Mouse (Mus musculus) adrenal gland, postnatal 4 days (tissue): ENCODE measurements around the gene Ssmem1. TPM values are rescaled to one million over a fixed set of nuclear protein-coding genes. Genes with fewer than 3 reads are reported as not detected.

Experiments
- DNase-seq, 2 experiments: peaks; one replicate each; pipeline ENCODE4 v3.0.0; 2021 to 2022; ENCODE audit warnings: low spot score in 2 of 2, mixed read lengths in 2 of 2
- total RNA-seq, 2 experiments: library from RNA; stranded (reverse); gene quantifications; 2 replicates each; pipeline ENCODE4 v1.2.3; 2021

The Ssmem1 gene
- total RNA-seq, 2 experiments from 2014 or later, result 0.45 to 0.59 TPM

DNA sequence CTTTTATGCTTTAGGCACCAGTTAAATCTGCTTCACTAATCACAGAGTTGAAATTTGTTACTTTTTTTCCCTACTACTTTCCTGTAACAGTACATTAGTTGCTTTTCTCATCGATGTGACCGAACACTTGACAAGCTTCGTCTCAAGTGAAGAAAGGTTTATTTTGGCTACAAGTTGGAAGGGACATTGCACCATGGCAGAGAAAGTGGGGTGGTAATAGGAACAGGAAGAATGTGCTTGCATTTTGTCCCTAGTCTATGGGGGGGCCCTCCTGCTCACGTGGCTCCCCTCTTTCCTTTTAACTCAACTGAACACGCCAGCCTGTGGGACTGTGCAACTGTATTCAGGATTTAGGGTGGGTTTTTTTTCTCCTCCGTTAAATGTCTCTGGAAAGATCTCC, 43.0 kb downstream of the Ssmem1 start:
- DNase-seq, result no peak

DNA sequence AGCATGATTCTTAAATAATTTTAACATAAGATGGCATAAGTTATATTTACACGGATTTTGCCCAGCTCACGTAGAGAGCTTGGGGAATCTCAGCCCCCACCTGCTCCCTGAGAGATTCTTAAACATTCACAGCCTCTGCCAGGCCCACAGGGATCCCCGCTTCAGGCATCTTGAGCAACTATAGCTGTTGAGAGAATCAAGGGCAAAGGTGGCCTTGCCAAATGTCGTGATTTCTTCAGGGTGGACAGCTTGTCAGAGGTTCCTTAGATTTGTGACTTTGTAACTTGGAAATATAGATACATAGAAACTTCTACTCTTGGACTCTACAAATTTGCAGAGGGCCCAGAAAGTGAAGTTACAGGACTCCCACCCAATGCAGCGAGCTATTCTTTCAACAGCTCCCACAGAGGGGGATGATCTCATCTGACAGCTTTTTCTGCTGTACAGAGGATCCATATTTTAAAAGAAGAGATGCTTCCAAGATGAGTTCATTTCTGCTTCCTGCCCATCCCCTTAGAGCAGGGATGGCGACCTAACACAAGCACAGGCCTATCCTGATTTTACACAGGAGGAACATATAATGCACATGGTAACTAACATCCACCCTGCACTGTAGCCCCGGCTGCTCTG, 43.8 kb downstream of the Ssmem1 start:
- no peak for DNase-seq

DNA sequence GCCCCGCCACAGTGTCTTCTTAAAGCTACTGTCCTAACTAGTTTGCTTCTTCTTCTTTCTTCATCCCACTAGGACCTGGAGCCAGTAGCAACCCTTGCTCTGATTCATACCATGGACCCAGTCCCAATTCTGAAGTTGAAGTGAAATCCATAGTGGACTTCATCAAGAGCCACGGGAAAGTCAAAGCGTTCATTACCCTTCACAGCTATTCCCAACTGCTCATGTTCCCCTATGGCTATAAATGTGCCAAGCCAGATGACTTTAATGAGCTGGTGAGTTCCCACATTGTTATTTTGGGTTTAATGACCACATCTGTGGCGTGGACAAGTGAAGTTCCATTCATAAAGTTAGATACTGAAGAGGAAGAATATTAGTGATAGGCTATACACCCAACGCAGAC, 44.4 kb downstream of the Ssmem1 start:
- no peak for DNase-seq

DNA sequence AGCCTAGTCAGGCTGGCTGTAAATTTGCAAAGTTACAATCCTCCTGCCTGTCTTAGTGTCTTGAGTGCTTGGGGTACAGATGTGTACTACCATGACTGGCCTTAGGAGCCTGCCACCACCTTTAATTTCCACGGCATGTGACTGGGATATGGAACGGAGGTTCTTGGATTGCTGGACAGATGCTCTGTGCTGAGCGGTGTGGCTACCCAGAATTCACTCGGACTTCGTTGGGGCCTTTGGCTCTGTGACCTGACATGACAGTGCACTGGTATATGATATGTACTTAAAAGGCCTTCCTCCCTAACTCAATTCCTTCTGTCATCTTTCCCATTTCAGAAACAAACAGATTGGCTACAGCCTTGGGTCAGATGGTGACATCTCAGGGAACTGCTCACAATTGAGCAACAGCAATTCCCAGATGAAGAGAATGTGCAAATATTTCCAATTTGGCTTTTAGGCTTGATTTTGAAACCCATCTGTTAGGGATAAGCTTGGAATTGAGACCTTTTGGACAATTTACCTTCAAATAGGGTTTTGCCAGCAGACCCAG, 45.0 kb downstream of the Ssmem1 start:
- no peak for DNase-seq

DNA sequence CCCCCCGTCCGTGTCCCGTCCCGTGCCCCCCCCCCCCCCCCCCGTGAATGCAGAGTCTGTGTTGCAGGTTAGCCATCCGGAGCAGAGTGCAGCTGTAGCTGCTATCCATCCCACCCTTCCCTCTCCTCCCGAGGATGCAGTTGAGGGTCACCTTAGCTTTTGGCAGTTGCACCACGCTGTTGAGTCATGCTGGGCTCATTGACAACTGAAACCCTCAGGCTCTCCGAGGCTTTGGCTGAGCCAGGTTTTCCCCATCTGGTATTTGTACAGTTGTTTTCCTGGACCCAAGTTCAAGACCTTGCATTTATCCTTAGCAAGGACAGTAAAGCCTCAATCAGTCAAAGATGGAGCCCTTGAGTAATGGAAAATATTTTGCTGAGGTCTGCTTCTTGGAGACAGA, 46.4 kb downstream of the Ssmem1 start:
- DNase-seq, result no peak

DNA sequence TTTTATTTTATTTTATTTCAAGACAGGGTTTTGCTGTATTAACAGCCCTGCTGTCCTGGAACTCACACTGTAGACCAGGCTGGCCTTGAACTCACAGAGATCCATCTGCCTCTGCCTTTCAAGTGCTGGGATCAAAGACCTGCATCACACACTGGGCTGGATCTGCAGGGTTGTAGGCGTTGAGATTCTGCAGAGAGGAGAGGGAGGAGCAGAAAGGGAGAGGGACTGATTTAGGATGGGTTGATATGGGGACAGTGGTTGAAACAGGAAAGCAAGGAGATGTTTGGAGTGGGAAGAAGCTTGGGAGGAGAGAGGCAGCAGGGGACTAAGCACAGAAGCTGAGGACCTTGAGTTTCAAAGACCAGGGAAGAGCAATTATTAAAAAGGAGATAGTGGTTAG, 50.1 kb downstream of the Ssmem1 start:
- DNase-seq, result no peak

DNA sequence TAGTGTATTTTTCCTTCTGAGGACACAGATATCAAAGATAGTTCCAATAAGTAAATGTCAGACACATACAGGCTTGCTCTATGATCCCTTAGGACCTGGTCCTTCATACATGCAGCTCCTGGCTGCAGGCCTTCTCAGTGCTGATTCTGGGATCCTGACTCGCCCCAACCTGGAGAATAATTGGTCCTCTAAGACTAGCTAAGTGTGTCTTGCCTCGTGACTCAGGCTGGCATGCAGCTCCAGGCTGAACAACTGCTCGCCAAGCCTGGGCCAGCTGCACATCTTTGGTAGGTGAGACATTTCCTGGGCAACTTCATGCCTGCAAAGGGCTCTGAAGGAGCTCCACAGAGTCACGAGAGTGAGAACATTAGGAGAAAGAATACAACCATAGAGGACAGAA, 52.5 kb downstream of the Ssmem1 start:
- no peak for DNase-seq

DNA sequence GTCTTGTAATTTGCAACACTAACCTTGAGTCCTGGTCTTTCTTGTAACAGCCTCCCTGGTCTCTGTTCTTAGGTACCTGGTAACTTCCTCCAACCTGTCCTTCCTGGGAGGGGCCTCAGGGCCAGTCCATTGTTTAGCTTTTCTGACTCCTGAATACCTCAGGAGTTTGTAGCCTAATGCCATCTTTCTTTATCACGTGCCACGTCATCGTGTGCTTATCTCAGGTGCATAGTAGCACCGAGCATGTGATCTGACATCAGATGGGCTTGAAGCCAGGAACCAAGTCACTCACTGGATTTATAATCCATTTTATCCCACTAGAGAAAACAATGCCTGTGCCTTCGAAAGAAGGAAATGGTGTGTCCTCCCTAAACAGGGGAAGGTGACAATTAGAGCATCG, 53.9 kb downstream of the Ssmem1 start:
- no peak for DNase-seq

DNA sequence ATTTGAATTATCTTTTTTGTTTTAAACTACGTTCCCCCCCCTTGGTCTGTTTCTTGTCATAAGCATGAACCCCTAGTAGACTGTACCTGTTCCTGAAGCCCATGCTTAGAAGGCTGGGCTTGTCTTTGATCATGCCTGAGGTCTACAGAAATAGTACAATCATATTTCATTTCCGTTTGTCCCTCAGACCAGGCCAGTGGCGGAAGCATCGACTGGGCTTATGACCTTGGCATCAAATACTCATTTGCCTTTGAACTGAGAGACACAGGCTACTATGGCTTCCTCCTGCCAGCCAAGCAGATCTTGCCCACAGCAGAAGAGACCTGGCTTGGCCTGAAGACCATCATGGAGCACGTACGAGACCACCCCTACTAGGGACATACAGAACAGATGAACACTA, 54.4 kb downstream of the Ssmem1 start:
- no peak for DNase-seq

DNA sequence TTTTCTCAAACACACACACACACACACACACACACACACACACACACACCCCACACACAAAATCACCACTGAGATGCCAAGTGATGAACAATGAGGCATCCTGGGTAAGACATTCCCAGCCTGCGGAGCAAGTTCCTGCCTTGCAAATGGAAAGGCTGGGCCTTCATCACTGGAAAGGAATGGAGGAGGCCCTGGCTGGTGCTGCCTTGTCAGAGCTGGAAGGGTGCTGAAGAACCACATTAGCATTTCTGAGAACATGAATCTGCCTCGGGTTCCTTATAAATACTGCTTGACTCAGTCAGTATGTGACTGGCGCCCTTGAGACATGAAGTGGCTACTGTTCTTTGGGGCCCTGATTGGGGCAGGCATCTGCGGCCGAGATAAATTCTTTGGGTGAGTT, 58.4 kb downstream of the Ssmem1 start, which contains the start of gene Cpa4:
Gene Cpa4, plus strand, starts transcription at position 301 of the 400 bp plus-strand sequence.
- no peak for DNase-seq

DNA sequence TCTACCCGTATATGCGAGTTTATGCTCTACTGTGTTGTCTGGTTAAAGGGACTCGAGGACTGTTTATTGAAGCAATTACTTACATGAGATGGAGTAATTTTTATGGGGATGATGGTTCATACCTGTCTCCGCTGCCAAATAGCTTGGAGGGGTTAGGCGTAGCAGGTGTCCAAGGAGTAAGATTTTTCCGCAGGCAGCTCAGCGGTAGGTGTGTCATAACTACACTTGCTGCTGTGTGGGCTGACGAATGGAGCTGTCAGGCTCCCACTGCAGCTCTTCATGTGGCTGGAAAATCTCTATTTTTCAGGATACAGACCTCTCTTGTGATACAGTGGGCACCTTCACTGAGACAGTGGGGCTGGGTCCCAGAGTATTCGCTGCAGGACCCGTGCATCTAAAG, 59.7 kb downstream of the Ssmem1 start:
- no peak for DNase-seq

Other genes starting within 250 kb of the Ssmem1 start
- gene Ube2h, start 205.3 kb upstream of the Ssmem1 start, total RNA-seq, result 100 to 1,000 TPM; 108 to 113 TPM
- 10 to 100 TPM; 31.9 to 32.8 TPM for gene Zc3hc1, start 118.8 kb upstream of the Ssmem1 start, total RNA-seq
- gene Klhdc10, start 108.0 kb upstream of the Ssmem1 start, total RNA-seq, result 10 to 100 TPM; 97.5 to 98.1 TPM
- 10 to 100 TPM; 36.1 to 36.9 TPM for gene Tmem209, start 66 bp upstream of the Ssmem1 start, total RNA-seq
- gene Cpa2, start 31.7 kb downstream of the Ssmem1 start, total RNA-seq, result 100 to 1,000 TPM in 1 of 2 experiments, 1 to 10 TPM in 1; 2.1 to 257 TPM
- 1 to 10 TPM; 2.9 to 3.2 TPM for gene Cpa4, start 58.5 kb downstream of the Ssmem1 start, total RNA-seq
- not detected for gene Cpa5, start 101.2 kb downstream of the Ssmem1 start, total RNA-seq
- 100 to 1,000 TPM in 1 of 2 experiments, under 1 TPM in 1; 0.96 to 609 TPM for gene Cpa1, start 129.4 kb downstream of the Ssmem1 start, total RNA-seq
- 10 to 100 TPM in 1 of 2 experiments, 1 to 10 TPM in 1; 9.3 to 10.2 TPM for gene Cep41, start 183.9 kb downstream of the Ssmem1 start, total RNA-seq
- 100 to 1,000 TPM; 359 to 373 TPM for gene Mest, start 213.7 kb downstream of the Ssmem1 start, total RNA-seq